Mouse (Mus musculus) bone marrow macrophage, adult 2 months (primary cell): ENCODE measurements around the gene Acp4.

Source experiments
- CTCF ChIP-seq: IDR thresholded peaks from 2 replicates; pipeline ENCODE4 v1.5.1; 2012; ENCODE audit warnings: low read depth, mild to moderate bottlenecking, low read length, moderate library complexity
- POLR2A ChIP-seq: IDR thresholded peaks from 2 replicates; pipeline ENCODE4 v1.6.1; 2012; ENCODE audit warnings: mild to moderate bottlenecking, low read depth, low read length, borderline replicate concordance

GRCm38 (mm10) chr7:44254930-44255329 is 2.2 kb downstream of the Acp4 start:
- TF ChIP-seq CTCF (no peak), POLR2A (no peak)
